Mouse (Mus musculus) forebrain, embryonic 13.5 days (tissue): ENCODE results near the gene Slc9a7. TPM values are rescaled to one million over a fixed set of nuclear protein-coding genes. Genes with fewer than 3 reads are reported as not detected.
A peak's percentile ranks its signal among the peaks of the same experiment; 100 is the strongest.

Experiments used
- ATAC-seq: fragments of 200-750 bp; cut with Nextera tagmentation; 2 replicates; pipeline ENCODE4 v1.8.0; 2017
- H3K27ac ChIP-seq: fragments of 300-500 bp; sonication (generic); 2 replicates; pipeline ENCODE4 v1.5.1; 2015; ENCODE audit warnings: inconsistent platforms, mild to moderate bottlenecking, moderate library complexity
- H3K27me3 ChIP-seq: fragments of 300-500 bp; sonication (generic); 2 replicates; pipeline ENCODE4 v1.6.1; 2015; ENCODE audit warnings: mild to moderate bottlenecking, inconsistent platforms
- H3K36me3 ChIP-seq: fragments of 300-500 bp; sonication (generic); 2 replicates; pipeline ENCODE4 v1.6.1; 2015; ENCODE audit warnings: mild to moderate bottlenecking, inconsistent platforms; ENCODE audit not compliant: poor library complexity, severe bottlenecking
- H3K4me1 ChIP-seq: fragments of 300-500 bp; sonication (generic); 2 replicates; pipeline ENCODE4 v1.6.1; 2015; ENCODE audit warnings: inconsistent platforms
- H3K4me2 ChIP-seq: fragments of 300-500 bp; sonication (generic); 2 replicates; pipeline ENCODE4 v1.6.1; 2015; ENCODE audit warnings: inconsistent platforms, mild to moderate bottlenecking, moderate library complexity
- H3K4me3 ChIP-seq: fragments of 300-500 bp; sonication (generic); 2 replicates; pipeline ENCODE4 v1.5.1; 2015; ENCODE audit warnings: mild to moderate bottlenecking, inconsistent platforms
- H3K9ac ChIP-seq: fragments of 300-500 bp; sonication (generic); 2 replicates; pipeline ENCODE4 v1.6.1; 2015; ENCODE audit warnings: mild to moderate bottlenecking, inconsistent platforms
- H3K9me3 ChIP-seq: fragments of 300-500 bp; sonication (generic); replicated peaks from 2 replicates; pipeline ENCODE4 v1.6.1; 2016; ENCODE audit warnings: inconsistent platforms
- WGBS: fragments of 180-500 bp; shearing (Covaris S2); methylation state at CpG from one replicate; pipeline ENCODE4 v1.1.7; 2015; 5-methylcytosine and 5-hydroxymethylcytosine counted together
- polyA plus RNA-seq: library from polyadenylated mRNA; unstranded; fragments of >200 nt; fragmentation: Nextera tagmentation; extraction: Ambion mirVana; gene quantifications from 2 replicates; pipeline ENCODE4 v1.2.1, GENCODE M21; 2015

Slc9a7 gene
- polyA plus RNA-seq, 1 experiment from 2014 or later, result 2.3 TPM

GRCm38 (mm10) chrX:20128951-20129350 is 162.7 kb downstream of the Slc9a7 start:
- ATAC-seq, result no peak
- Histone ChIP-seq H3K27ac (no peak overlapping the region), H3K27me3 (no peaks in the 10 kb centered on the region), H3K9me3 (no peaks in the 10 kb centered on the region), H3K36me3 (no peaks in the 10 kb centered on the region), H3K4me3 (no peak overlapping the region), H3K4me1 (no peaks in the 10 kb centered on the region), H3K4me2 (no peak overlapping the region), H3K9ac (no peak overlapping the region)

GRCm38 (mm10) chrX:20125481-20125880 is 166.1 kb downstream of the Slc9a7 start:
- WGBS, result 57% methylated on average over 2 of the region's 2 CpGs
- Histone ChIP-seq H3K27me3 (no peaks in the 10 kb centered on the region), H3K4me3 (no peak overlapping the region), H3K9ac (no peak overlapping the region), H3K9me3 (no peaks in the 10 kb centered on the region), H3K4me2 (no peak overlapping the region), H3K27ac (no peak overlapping the region), H3K4me1 (no peaks in the 10 kb centered on the region), H3K36me3 (no peaks in the 10 kb centered on the region)
- no peak for ATAC-seq

GRCm38 (mm10) chrX:20117717-20118116 is 173.9 kb downstream of the Slc9a7 start:
- Histone ChIP-seq H3K4me2 (no peak overlapping the region), H3K9ac (no peak overlapping the region), H3K9me3 (no peaks in the 10 kb centered on the region), H3K27me3 (no peaks in the 10 kb centered on the region), H3K4me1 (no peaks in the 10 kb centered on the region), H3K4me3 (no peak overlapping the region), H3K27ac (no peak overlapping the region), H3K36me3 (no peaks in the 10 kb centered on the region)
- ATAC-seq, result no peak
- WGBS, result 84% methylated on average over 2 of the region's 2 CpGs

- WGBS, result 58% methylated on average over 4 of the region's 4 CpGs
- no peaks in the 10 kb centered on the region for H3K4me1 ChIP-seq
Observed at GRCm38 (mm10) chrX:20070196-20070595, 221.4 kb downstream of the Slc9a7 start.

GRCm38 (mm10) chrX:20066636-20067035 is 225.0 kb downstream of the Slc9a7 start:
- H3K36me3 ChIP-seq, result no peaks in the 10 kb centered on the region
- H3K27me3 ChIP-seq, result no peaks in the 10 kb centered on the region
- H3K4me3 ChIP-seq, result no peak overlapping the region
- no peaks in the 10 kb centered on the region for H3K9me3 ChIP-seq
- no peak overlapping the region for H3K9ac ChIP-seq
- no peaks in the 10 kb centered on the region for H3K4me1 ChIP-seq
- ATAC-seq, result no peak
- no peak overlapping the region for H3K27ac ChIP-seq
- no peak overlapping the region for H3K4me2 ChIP-seq

More at GRCm38 (mm10) chrX:20070196-20070595, 221.4 kb downstream of the Slc9a7 start:
- no peaks in the 10 kb centered on the region for H3K27me3 ChIP-seq
- no peaks in the 10 kb centered on the region for H3K9me3 ChIP-seq
- no peak for ATAC-seq
- no peak overlapping the region for H3K27ac ChIP-seq
- H3K4me2 ChIP-seq, result no peak overlapping the region
- no peaks in the 10 kb centered on the region for H3K36me3 ChIP-seq
- no peak overlapping the region for H3K4me3 ChIP-seq
- H3K9ac ChIP-seq, result no peak overlapping the region

- Histone ChIP-seq H3K27me3 (peaks cover 8% of the 10 kb centered on the region; the same call in 1 of the 2 replicates), H3K4me3 (no peak overlapping the region), H3K4me2 (no peak overlapping the region), H3K27ac (no peak overlapping the region), H3K36me3 (no peaks in the 10 kb centered on the region), H3K4me1 (no peaks in the 10 kb centered on the region), H3K9me3 (no peaks in the 10 kb centered on the region; the same call in 1 of the 2 replicates), H3K9ac (no peak overlapping the region)
- no peak for ATAC-seq
- 63% methylated on average over 3 of the region's 3 CpGs for WGBS
Observed at GRCm38 (mm10) chrX:20061764-20062480, 229.7 kb downstream of the Slc9a7 start.

GRCm38 (mm10) chrX:20060769-20061315 is 230.8 kb downstream of the Slc9a7 start:
- Histone ChIP-seq H3K9ac (peak overlapping the region; percentile 48), H3K4me2 (peak overlapping the region; percentile 71), H3K36me3 (no peaks in the 10 kb centered on the region), H3K27ac (no peak overlapping the region), H3K4me1 (no peaks in the 10 kb centered on the region), H3K4me3 (peak overlapping the region; percentile 46), H3K27me3 (peaks cover 8% of the 10 kb centered on the region; the same call in 1 of the 2 replicates), H3K9me3 (no peaks in the 10 kb centered on the region; the same call in 1 of the 2 replicates)
- peak; percentile 34 for ATAC-seq
- 30% methylated on average over 40 of the region's 47 CpGs for WGBS

GRCm38 (mm10) chrX:20060096-20060768 is 231.4 kb downstream of the Slc9a7 start:
- Histone ChIP-seq H3K27me3 (peaks cover 8% of the 10 kb centered on the region; the same call in 1 of the 2 replicates), H3K9me3 (no peaks in the 10 kb centered on the region; the same call in 1 of the 2 replicates), H3K36me3 (no peaks in the 10 kb centered on the region), H3K4me1 (no peaks in the 10 kb centered on the region), H3K9ac (peak overlapping the region; percentile 48), H3K4me3 (peak overlapping the region; percentile 46), H3K4me2 (peak overlapping the region; percentile 71), H3K27ac (no peak overlapping the region)
- peak; percentile 70 for ATAC-seq
- whole genome bisulfite sequencing, result 23% methylated on average over 60 of the region's 65 CpGs

- peak; percentile 90 for ATAC-seq
- Histone ChIP-seq H3K9ac (peak within 1 kb of the TSS; percentile 48), H3K4me1 (no peaks in the 10 kb centered on the region), H3K36me3 (no peaks in the 10 kb centered on the region), H3K9me3 (no peaks in the 10 kb centered on the region; the same call in 1 of the 2 replicates), H3K27me3 (peaks cover 8% of the 10 kb centered on the region; the same call in 1 of the 2 replicates), H3K4me2 (peak within 1 kb of the TSS; percentile 71), H3K4me3 (peak within 1 kb of the TSS; percentile 46), H3K27ac (no peak within 1 kb of the TSS)
- WGBS, result 29% methylated on average over 40 of the region's 40 CpGs
Observed at GRCm38 (mm10) chrX:20059381-20059971, 232.1 kb downstream of the Slc9a7 start, which contains the start of gene Chst7. Gene Chst7, plus strand, starts transcription at chrX:20059560.

Other genes with a start within 250 kb of the Slc9a7 start
- 2.5 and 3.4 TPM in 2 replicates for gene Chst7, start 232.2 kb downstream of the Slc9a7 start, polyA plus RNA-seq
- gene Rp2, start 72.7 kb upstream of the Slc9a7 start, polyA plus RNA-seq, result 18.4 and 18.9 TPM in 2 replicates
- gene Jade3, start 133.9 kb upstream of the Slc9a7 start, polyA plus RNA-seq, result 7.6 and 8.2 TPM in 2 replicates